Mouse (Mus musculus) intestine, postnatal 0 days (tissue): ENCODE measurements at regions not wholly inside any gene's neighbourhood (a gene's known extent, or its start where the extent isn't known, plus 50 kb on each side); places are given as distances from the start of the nearest gene placed in this dataset.

Source experiments
- ATAC-seq: fragments of 200-750 bp; cut with Nextera tagmentation; 2 replicates; pipeline ENCODE4 v1.8.0; 2017; ENCODE audit warnings: mild to moderate bottlenecking, moderate TSS enrichment, moderate library complexity
- H3K27ac ChIP-seq: fragments of 300-500 bp; sonication (generic); 2 replicates; pipeline ENCODE4 v1.5.1; 2014; ENCODE audit warnings: mild to moderate bottlenecking, low read depth, low read length, moderate library complexity
- H3K27me3 ChIP-seq: fragments of 300-500 bp; sonication (generic); replicated peaks from 2 replicates; pipeline ENCODE4 v1.6.1; 2014; ENCODE audit warnings: low read length, mixed read lengths; ENCODE audit not compliant: control insufficient read depth, insufficient read depth
- H3K36me3 ChIP-seq: fragments of 300-500 bp; sonication (generic); 2 replicates; pipeline ENCODE4 v1.6.1; 2014; ENCODE audit warnings: mild to moderate bottlenecking, moderate library complexity; ENCODE audit not compliant: control insufficient read depth, insufficient read depth
- H3K4me1 ChIP-seq: fragments of 300-500 bp; sonication (generic); replicated peaks from 2 replicates; pipeline ENCODE4 v1.6.1; 2014; ENCODE audit warnings: antibody characterized with exemption, low read length, mixed read lengths; ENCODE audit not compliant: control insufficient read depth, insufficient read depth
- H3K4me2 ChIP-seq: fragments of 300-500 bp; sonication (generic); replicated peaks from 2 replicates; pipeline ENCODE4 v1.6.1; 2014; ENCODE audit warnings: low read depth, mild to moderate bottlenecking, moderate library complexity
- H3K4me3 ChIP-seq: fragments of 300-500 bp; sonication (generic); 2 replicates; pipeline ENCODE4 v1.5.1; 2014; ENCODE audit warnings: low read depth, low read length
- H3K9ac ChIP-seq: fragments of 300-500 bp; sonication (generic); 2 replicates; pipeline ENCODE4 v1.6.1; 2014; ENCODE audit warnings: mild to moderate bottlenecking, low read depth, low read length
- H3K9me3 ChIP-seq: fragments of 300-500 bp; sonication (generic); 2 replicates; pipeline ENCODE4 v1.6.1; 2016; ENCODE audit warnings: mixed run types; ENCODE audit not compliant: control insufficient read depth
- CTCF ChIP-seq: sonication (generic); IDR thresholded peaks from 2 replicates; pipeline ENCODE4 v1.5.1; 2016; ENCODE audit warnings: low read depth, mild to moderate bottlenecking, control low read depth, antibody characterized with exemption, moderate library complexity
- WGBS: fragments of 180-500 bp; shearing (Covaris S2); extraction: QIAGEN DNeasy Blood & Tissue Kit; methylation state at CpG from one replicate; pipeline ENCODE4 v1.1.7; 2014; 5-methylcytosine and 5-hydroxymethylcytosine counted together

GRCm38 (mm10) chr12:97047674-97048073, 1211.6 kb downstream of the Galc start:
- Histone ChIP-seq H3K9me3 (no peaks in the 10 kb centered on the region), H3K4me2 (no peak overlapping the region), H3K36me3 (no peaks in the 10 kb centered on the region), H3K4me1 (no peaks in the 10 kb centered on the region), H3K27me3 (no peaks in the 10 kb centered on the region), H3K27ac (no peak overlapping the region), H3K4me3 (no peak overlapping the region), H3K9ac (no peak overlapping the region)
- ATAC-seq, result no peak
- TF ChIP-seq CTCF, result no peak
- WGBS, result 66% methylated on average over 2 of the region's 2 CpGs
